Mouse (Mus musculus) stomach, postnatal 0 days (tissue): ENCODE measurements at regions not wholly inside any gene's neighbourhood (a gene's known extent, or its start where the extent isn't known, plus 50 kb on each side); places are given as distances from the start of the nearest gene placed in this dataset.

Source experiments
- ATAC-seq: fragments of 200-750 bp; cut with Nextera tagmentation; 2 replicates; pipeline ENCODE4 v1.8.0; 2017; ENCODE audit not compliant: low FRiP score, low TSS enrichment
- DNase-seq: peaks from one replicate; pipeline ENCODE4 v3.0.0-alpha.2; 2016; ENCODE audit warnings: low spot score
- H3K27ac ChIP-seq: fragments of 300-500 bp; sonication (generic); replicated peaks from 2 replicates; pipeline ENCODE4 v1.5.1; 2014; ENCODE audit warnings: mild to moderate bottlenecking, control low read depth
- H3K27me3 ChIP-seq: fragments of 300-500 bp; sonication (generic); 2 replicates; pipeline ENCODE4 v1.6.1; 2014; ENCODE audit warnings: low read length; ENCODE audit not compliant: control insufficient read depth, insufficient read depth
- H3K36me3 ChIP-seq: fragments of 300-500 bp; sonication (generic); 2 replicates; pipeline ENCODE4 v1.6.1; 2014; ENCODE audit warnings: low read length, mixed read lengths; ENCODE audit not compliant: control insufficient read depth, insufficient read depth
- H3K4me1 ChIP-seq: fragments of 300-500 bp; sonication (generic); replicated peaks from 2 replicates; pipeline ENCODE4 v1.6.1; 2014; ENCODE audit warnings: antibody characterized with exemption; ENCODE audit not compliant: control insufficient read depth, insufficient read depth
- H3K4me2 ChIP-seq: fragments of 300-500 bp; sonication (generic); replicated peaks from 2 replicates; pipeline ENCODE4 v1.6.1; 2014; ENCODE audit warnings: low read depth, mild to moderate bottlenecking, control low read depth, moderate library complexity
- H3K4me3 ChIP-seq: fragments of 300-500 bp; sonication (generic); 2 replicates; pipeline ENCODE4 v1.5.1; 2014; ENCODE audit warnings: low read depth, low read length, control low read depth
- H3K9ac ChIP-seq: fragments of 300-500 bp; sonication (generic); 2 replicates; pipeline ENCODE4 v1.6.1; 2014; ENCODE audit warnings: mild to moderate bottlenecking, low read length, control low read depth, mixed read lengths
- H3K9me3 ChIP-seq: fragments of 300-500 bp; sonication (generic); 2 replicates; pipeline ENCODE4 v1.6.1; 2016; ENCODE audit warnings: low read length; ENCODE audit not compliant: control insufficient read depth
- CTCF ChIP-seq: IDR thresholded peaks from 2 replicates; pipeline ENCODE4 v1.5.1; 2016; ENCODE audit warnings: antibody characterized with exemption, low read depth, mild to moderate bottlenecking, moderate library complexity
- EP300 ChIP-seq: optimal IDR thresholded peaks from 2 replicates; pipeline ENCODE3; 2016; ENCODE audit warnings: antibody characterized with exemption
- WGBS: fragments of 180-500 bp; shearing (Covaris S2); extraction: QIAGEN DNeasy Blood & Tissue Kit; methylation state at CpG from one replicate; pipeline ENCODE4 v1.1.7; 2014; 5-methylcytosine and 5-hydroxymethylcytosine counted together

GRCm38 (mm10) chr13:107933598-107934571, 110.4 kb upstream of the Smim15 start:
- DNase-seq (no peak), ATAC-seq (no peak)
- Histone ChIP-seq H3K9me3 (no peaks in the 10 kb centered on the region), H3K27me3 (no peaks in the 10 kb centered on the region), H3K4me2 (no peak overlapping the region), H3K4me1 (no peaks in the 10 kb centered on the region), H3K36me3 (no peaks in the 10 kb centered on the region), H3K27ac (no peak overlapping the region), H3K4me3 (no peak overlapping the region), H3K9ac (no peak overlapping the region)
- 57% methylated on average over 17 of the region's 17 CpGs for WGBS
- TF ChIP-seq EP300: no peak
- TF ChIP-seq CTCF: peak; percentile 13; the same call in 1 of the 2 replicates

- H3K9ac ChIP-seq: no peak overlapping the region
- DNase-seq (no peak), ATAC-seq (no peak)
- H3K36me3 ChIP-seq: no peaks in the 10 kb centered on the region
- no peaks in the 10 kb centered on the region for H3K9me3 ChIP-seq
- no peaks in the 10 kb centered on the region for H3K4me1 ChIP-seq
- H3K27me3 ChIP-seq: no peaks in the 10 kb centered on the region
- no peak overlapping the region; the same call in 1 of the 2 replicates for H3K4me2 ChIP-seq
- WGBS: 35% methylated on average over 12 of the region's 12 CpGs
- TF ChIP-seq CTCF (no peak), EP300 (no peak)
- H3K27ac ChIP-seq: no peak overlapping the region
- H3K4me3 ChIP-seq: no peak overlapping the region
These were observed 111.7 kb upstream of the Smim15 start for GRCm38 (mm10) chr13:107932423-107933032.

GRCm38 (mm10) chr13:107931216-107931615, 113.0 kb upstream of the Smim15 start:
- WGBS: 90% methylated on average over 7 of the region's 7 CpGs
- Histone ChIP-seq H3K9me3 (no peaks in the 10 kb centered on the region), H3K36me3 (no peaks in the 10 kb centered on the region), H3K4me3 (no peak overlapping the region), H3K27me3 (no peaks in the 10 kb centered on the region), H3K4me1 (no peaks in the 10 kb centered on the region), H3K4me2 (no peak overlapping the region), H3K27ac (no peak overlapping the region), H3K9ac (no peak overlapping the region)
- no peak for ATAC-seq
- no peak for DNase-seq
- TF ChIP-seq CTCF (no peak), EP300 (no peak)

- no peak for TF ChIP-seq EP300
- TF ChIP-seq CTCF: peak; percentile 53
- Histone ChIP-seq H3K36me3 (no peaks in the 10 kb centered on the region), H3K9ac (no peak overlapping the region), H3K27ac (no peak overlapping the region), H3K4me3 (no peak overlapping the region), H3K27me3 (no peaks in the 10 kb centered on the region), H3K9me3 (no peaks in the 10 kb centered on the region), H3K4me1 (peaks cover 6% of the 10 kb centered on the region; the same call in 1 of the 2 replicates), H3K4me2 (no peak overlapping the region)
- DNase-seq (no peak), ATAC-seq (no peak)
- WGBS: 74% methylated on average over 10 of the region's 10 CpGs
These were observed 116.6 kb upstream of the Smim15 start for GRCm38 (mm10) chr13:107927499-107928215.

GRCm38 (mm10) chr13:107925470-107925869, 118.8 kb upstream of the Smim15 start:
- peak; percentile 40; the same call in 1 of the 2 replicates for ATAC-seq
- H3K36me3 ChIP-seq: no peaks in the 10 kb centered on the region
- H3K4me2 ChIP-seq: no peak overlapping the region
- H3K4me3 ChIP-seq: no peak overlapping the region
- TF ChIP-seq CTCF: no peak
- peak; percentile 43 for TF ChIP-seq EP300
- WGBS: 63% methylated on average over 8 of the region's 8 CpGs
- no peak for DNase-seq
- no peaks in the 10 kb centered on the region for H3K9me3 ChIP-seq
- H3K27ac ChIP-seq: peak overlapping the region; percentile 56; the same call in 1 of the 2 replicates
- H3K9ac ChIP-seq: no peak overlapping the region
- peaks cover 6% of the 10 kb centered on the region; the same call in 1 of the 2 replicates for H3K4me1 ChIP-seq
- no peaks in the 10 kb centered on the region for H3K27me3 ChIP-seq
